Mouse (Mus musculus) embryo, embryonic 10 days (tissue): ENCODE measurements around the gene Ccdc34.

Source experiments
- DNase-seq: peaks from one replicate; pipeline ENCODE4 v3.0.0-alpha.2; 2015; ENCODE audit warnings: low spot score

Gene Ccdc34

GRCm38 (mm10) chr2:110179669-110180315 lies 162.2 kb downstream of the Ccdc34 start:
- DNase-seq: peak; percentile 65

GRCm38 (mm10) chr2:110180316-110180670 lies 162.7 kb downstream of the Ccdc34 start:
- DNase-seq: no peak

DNA sequence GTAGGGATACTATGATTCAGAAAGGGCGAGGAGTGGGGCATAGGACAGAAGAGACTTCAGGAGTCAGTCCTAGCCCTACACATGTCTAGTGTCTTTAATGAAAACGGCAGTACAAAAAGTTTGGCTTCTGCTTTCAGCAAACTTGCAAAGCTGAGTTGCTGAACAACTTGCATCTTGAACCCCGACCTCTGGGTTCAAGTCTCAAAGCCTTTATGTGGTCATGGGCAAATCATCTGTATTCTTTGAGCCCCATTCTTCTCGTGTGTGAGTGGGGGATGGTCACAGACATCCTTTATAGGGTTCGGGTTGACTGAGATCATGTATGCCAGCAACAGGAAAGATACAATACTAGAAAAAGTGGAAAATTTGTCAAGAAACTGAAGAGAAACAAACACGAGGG lies 164.0 kb downstream of the Ccdc34 start:
- DNase-seq: no peak

DNA sequence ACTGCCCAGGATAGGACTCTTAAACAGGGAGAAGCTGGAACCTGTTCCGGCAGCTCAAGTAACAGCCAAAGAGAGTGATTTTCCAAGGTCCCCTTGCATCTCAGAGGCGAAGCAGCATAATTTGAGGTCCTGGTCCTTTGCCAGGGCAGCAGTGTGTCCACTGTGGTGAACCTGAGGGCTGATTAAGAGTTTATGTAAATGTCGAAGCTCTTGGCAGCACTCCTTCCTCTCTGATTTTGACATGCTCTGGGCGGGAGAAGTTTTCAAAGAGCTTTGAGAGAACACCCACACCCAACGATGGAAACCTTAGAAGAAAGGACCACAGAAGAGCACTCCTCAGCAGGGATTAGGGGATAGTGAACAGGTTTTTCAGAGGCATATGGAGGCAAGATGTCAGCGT lies 164.6 kb downstream of the Ccdc34 start:
- DNase-seq: no peak

- DNase-seq: no peak
Observed at GRCm38 (mm10) chr2:110182795-110183486, 165.3 kb downstream of the Ccdc34 start.

GRCm38 (mm10) chr2:110184071-110184470 lies 166.5 kb downstream of the Ccdc34 start:
- no peak for DNase-seq

DNA sequence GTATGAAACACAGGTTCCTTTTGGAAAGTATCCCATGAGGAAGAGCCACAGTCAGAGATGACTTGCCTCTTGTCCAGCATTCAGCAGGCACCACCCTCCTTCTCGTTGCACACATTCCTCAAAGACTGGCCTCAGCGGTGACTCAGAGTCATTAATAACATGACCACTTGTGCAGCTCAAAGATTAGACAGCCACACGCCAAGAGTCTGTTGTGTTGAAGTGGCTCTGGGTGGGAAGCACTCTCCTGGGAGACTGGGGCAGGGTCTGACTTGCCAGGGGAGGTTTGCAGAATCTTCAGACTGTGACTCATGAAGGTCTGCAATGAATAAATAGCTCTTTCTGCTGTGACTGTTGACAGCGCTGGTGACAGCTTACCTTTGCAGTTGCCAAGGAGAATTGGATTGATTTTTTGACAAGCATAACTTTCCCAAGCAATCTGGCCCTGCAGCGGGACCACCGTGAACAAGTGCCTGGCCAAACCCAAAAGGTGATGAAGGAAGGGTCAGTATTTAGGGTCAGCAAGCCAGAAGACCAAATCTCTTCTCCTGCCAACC lies 168.9 kb downstream of the Ccdc34 start:
- DNase-seq: peak; percentile 62

DNA sequence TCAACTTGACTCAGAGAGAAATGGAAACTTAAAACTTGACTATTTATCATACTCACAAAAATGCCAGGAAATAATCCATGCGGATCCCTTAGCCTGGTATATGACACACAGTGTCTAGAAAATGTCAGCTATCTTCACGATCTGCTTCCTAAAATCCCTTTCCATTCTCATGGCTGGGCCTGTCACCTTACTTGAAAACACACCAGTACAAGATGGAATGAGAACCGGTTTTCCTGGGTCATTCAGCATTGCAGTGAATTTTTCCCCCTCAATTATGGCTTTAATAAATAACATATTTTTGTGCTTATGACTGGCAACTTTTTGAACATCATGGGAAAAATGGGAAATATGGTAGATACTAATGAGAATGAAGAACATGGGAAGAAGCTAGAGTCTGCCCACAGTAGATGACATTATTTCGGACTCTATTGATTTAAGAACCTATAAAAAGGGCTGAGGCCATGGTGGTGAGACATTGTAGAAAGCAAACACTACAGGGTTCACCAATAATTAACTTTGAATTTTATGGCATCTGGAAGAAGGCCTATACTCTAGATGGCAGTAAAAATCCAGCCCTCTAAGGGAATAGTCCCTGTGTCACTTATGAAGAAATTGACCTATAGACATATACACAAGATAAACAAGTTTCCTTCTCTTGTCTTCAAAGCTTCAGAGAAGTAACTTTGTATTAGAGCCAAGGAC lies 171.2 kb downstream of the Ccdc34 start:
- no peak for DNase-seq

DNA sequence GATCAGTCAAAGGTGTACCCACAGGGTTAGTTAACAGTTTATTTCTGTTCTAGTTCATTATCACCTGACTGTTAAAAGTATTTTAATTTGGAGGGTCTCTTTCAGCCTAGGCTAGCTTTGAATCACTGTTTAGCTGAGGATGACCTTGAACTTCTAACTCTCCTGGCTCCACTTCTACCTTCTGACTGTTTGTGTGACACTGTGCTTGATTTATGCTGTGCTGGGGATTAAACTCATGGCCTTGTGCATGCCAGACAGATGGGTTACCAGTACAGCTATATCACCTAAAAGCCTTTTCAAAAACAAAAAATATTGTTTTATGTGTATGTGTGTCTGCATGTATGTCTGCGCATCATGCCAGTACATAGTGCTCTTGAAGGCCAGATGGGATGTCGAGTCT lies 172.8 kb downstream of the Ccdc34 start:
- no peak for DNase-seq

- no peak for DNase-seq
Observed at GRCm38 (mm10) chr2:110191186-110191690, 173.6 kb downstream of the Ccdc34 start.

DNA sequence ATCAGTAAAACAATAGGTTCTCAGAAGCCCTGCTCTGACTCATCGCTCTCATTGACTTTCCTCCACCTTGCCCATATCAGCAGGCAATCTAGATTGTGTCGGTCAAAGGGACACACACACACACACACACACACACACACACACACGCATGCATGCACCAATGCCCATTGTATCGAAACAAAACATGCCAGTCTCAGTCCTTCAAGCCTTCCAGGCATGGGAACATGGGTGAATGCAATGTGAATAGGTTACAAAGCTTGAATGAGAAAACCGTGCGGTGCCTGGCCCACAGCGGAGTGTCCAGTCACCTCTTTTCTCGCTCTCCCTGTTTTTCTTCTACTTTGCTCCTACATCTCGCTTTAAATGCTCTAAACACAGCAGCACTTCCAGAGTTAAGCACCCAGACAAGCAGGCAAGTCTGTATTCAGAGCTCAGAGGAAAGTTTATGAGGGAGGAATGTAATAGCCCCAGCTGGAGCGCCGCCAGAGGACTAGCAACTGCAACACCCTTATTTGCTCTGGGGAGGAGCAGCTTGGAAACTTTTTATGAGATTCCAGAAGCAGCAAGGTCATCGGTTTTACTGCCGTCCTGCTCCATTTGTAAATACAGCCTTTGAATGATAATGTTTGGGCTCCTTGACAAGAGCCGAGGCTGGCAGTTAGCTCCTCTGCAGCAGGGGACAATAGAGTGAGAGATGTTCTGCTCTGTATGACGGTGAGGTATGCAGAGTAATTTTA lies 174.5 kb downstream of the Ccdc34 start:
- peak; percentile 41 for DNase-seq

DNA sequence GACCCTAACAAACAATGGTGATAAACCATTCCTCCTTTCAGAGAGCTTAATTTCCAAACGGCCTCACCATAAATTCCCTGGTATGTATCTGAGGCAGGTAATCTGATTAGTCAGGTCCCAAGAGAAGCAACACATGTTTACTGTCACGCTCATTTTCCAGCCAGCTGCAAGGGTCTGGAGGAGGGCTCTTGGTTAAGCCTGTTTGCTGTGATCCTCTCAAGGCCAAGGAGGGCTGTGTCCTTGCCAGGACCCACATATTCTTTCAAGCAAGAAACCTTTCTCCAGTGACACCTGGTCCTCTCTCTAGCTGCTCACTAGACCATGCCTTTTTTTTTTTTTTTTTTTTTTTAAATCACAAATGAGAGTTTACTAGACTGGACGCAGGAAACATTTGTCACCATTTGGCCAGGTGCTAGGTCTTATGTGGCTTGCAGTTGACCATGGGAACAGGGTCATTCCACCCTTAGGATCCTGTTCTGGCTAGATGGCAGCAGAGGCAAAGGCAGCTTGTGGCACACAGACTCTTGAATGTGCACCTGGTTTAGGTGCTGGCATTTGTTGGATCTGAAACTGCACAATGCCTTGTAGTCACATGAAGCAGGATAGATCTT lies 175.2 kb downstream of the Ccdc34 start:
- DNase-seq: peak; percentile 52

- DNase-seq: no peak
Observed at GRCm38 (mm10) chr2:110196551-110196950, 178.9 kb downstream of the Ccdc34 start.

- DNase-seq: no peak
Observed at GRCm38 (mm10) chr2:110199648-110200047, 182.0 kb downstream of the Ccdc34 start.

- DNase-seq: no peak
Observed at GRCm38 (mm10) chr2:110201770-110202169, 184.2 kb downstream of the Ccdc34 start.

GRCm38 (mm10) chr2:110202716-110203497 lies 185.3 kb downstream of the Ccdc34 start:
- no peak for DNase-seq

GRCm38 (mm10) chr2:110204169-110204568 lies 186.6 kb downstream of the Ccdc34 start:
- DNase-seq: no peak

- DNase-seq: peak; percentile 86
Observed at GRCm38 (mm10) chr2:110204705-110205318, 187.2 kb downstream of the Ccdc34 start.

- no peak for DNase-seq
Observed at GRCm38 (mm10) chr2:110210508-110211496, 193.2 kb downstream of the Ccdc34 start.
